Mouse (Mus musculus): ENCODE measurements at regions not wholly inside any gene's neighbourhood (a gene's known extent, or its start where the extent isn't known, plus 50 kb on each side); places are given as distances from the start of the nearest gene placed in this dataset.

GRCm38 (mm10) chr12:16049545-16049944 lies 232.8 kb upstream of the Trib2 start:
- TF ChIP-seq CTCF (IDR thresholded peaks at IDR 0.05; ENCODE audit: borderline replicate concordance, insufficient read depth, low read depth, low read length) (no peak), POLR2A (IDR thresholded peaks at IDR 0.05; ENCODE audit: borderline replicate concordance, insufficient read depth, low read length) (no peak)
